Mouse (Mus musculus): ENCODE measurements around the gene Cln6.

Cln6 gene

GRCm38 (mm10) chr9:62877825-62878224 is 39.2 kb downstream of the Cln6 start:
- no peak for DNase-seq (ENCODE audit: low spot score in 2 of 2)

- no peak for DNase-seq (ENCODE audit: low spot score in 2 of 2)
These were observed 43.3 kb downstream of the Cln6 start for GRCm38 (mm10) chr9:62881871-62882270.

GRCm38 (mm10) chr9:62894486-62894885 is 55.9 kb downstream of the Cln6 start:
- DNase-seq (ENCODE audit: low spot score in 2 of 2): no peak
